Mouse (Mus musculus) Patski (cell line): ENCODE results near the gene Dok5. TPM values are rescaled to one million over a fixed set of nuclear protein-coding genes. Genes with fewer than 3 reads are reported as not detected.
A peak's percentile ranks its signal among the peaks of the same experiment; 100 is the strongest.

ENCODE experiments used
- ATAC-seq: fragments of 100-300 bp; one replicate; pipeline ENCODE4 v1.8.0; 2021
- CTCF ChIA-PET: fragments of 350-600 bp; sonication (Branson Sonifier 250); formaldehyde crosslinking; loops from one replicate; lab custom pipeline; 2022; ENCODE audit warnings: inconsistent platforms; lab: Charles Lee
- POLR2A ChIA-PET: fragments of 350-600 bp; sonication (Branson Sonifier 250); formaldehyde crosslinking; loops from one replicate; lab custom pipeline; 2022; ENCODE audit warnings: antibody characterized with exemption, inconsistent platforms; lab: Charles Lee
- DNase-seq: peaks from one replicate; pipeline ENCODE4 v3.0.0-alpha.2; 2011; ENCODE audit warnings: low read depth, low spot score
- H3K27me3 ChIP-seq: fragments of 371-371 bp; one replicate; pipeline ENCODE4 v1.5.1; 2021
- CTCF ChIP-seq: fragments of 100-300 bp; IDR thresholded peaks from one replicate; pipeline ENCODE4 v1.5.1; 2021
- in situ Hi-C: fragments of 300-500 bp; cut with MboI; formaldehyde crosslinking; loops from 3 replicates; pipeline ENCODE4 v1.11.1; 2018; ENCODE audit warnings: low pct_unique_long_range_greater_than_20kb, mixed read lengths
- polyA plus RNA-seq: library from polyadenylated mRNA; unstranded; gene quantifications from one replicate; pipeline ENCODE4 v1.2.3, GENCODE M21; 2021

Gene Dok5
- polyA plus RNA-seq, 1 experiment from 2014 or later, result not detected

DNA sequence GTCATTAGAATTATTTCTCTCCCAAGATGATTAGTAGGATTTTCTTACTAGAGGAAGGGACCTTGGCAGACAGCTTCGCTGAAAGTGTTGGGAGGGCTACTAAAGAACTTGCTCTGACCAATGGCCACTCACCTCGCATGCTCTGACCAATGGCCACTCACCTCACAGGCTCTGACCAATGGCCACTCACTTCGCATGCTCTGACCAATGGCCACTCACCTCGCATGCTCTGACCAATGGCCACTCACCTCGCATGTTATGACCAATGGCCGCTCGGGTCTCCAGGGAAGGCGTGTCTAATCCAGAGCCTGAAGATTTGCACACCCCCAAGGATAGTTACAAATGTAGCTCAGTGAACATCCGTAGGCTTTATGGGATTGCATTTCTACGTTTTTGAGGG lies 131.6 kb downstream of the Dok5 start:
- in situ Hi-C loops, result no loop called here
- ChIA-PET CTCF (no interaction called here), POLR2A (no interaction called here)
- no peak for DNase-seq
- TF ChIP-seq CTCF, result no peak
- no peaks in the 10 kb centered on the region for H3K27me3 ChIP-seq
- no peak for ATAC-seq

DNA sequence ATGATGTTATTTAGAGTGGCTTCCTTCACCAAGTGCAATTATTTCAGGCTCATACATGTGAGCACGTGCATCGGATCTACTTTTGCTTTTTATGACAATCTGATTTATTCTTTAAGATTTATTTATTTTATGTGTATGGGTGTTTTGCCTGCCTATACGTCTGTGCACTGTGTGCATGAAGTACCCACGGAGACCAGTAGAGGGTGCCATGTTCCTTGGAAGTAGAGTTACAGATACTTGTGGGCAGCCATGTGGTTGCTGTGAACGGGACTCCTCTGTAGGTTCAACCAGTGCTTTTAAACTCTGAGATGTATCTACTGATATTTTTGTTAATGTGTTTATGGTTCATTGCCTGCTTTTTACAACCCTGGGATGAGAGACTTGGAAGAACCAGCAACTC lies 132.4 kb downstream of the Dok5 start:
- CTCF ChIA-PET, result no interaction called here
- H3K27me3 ChIP-seq, result no peaks in the 10 kb centered on the region
- ATAC-seq (no peak), DNase-seq (no peak)
- in situ Hi-C loops, result no loop called here
- TF ChIP-seq CTCF, result no peak
- POLR2A ChIA-PET, result no interaction called here

DNA sequence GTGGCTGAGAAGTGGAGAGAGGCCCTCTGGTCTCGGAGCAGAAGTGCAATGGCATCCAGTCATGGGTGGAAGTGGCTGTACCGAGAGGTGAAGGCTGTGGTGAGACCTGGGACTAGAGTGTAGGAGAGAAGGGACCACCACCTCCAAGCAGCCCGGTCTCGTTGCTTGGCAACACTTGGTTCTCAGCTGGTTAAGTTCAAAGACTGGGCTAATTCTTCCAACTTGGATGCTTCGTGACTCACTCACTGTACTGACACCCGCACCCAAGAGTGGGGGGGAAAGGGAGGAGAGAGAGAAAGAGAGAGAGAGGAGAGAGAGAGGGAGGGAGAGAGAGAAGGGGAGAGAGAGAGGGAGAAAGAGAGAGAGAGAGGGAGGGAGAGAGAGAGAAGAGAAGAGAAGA lies 133.2 kb downstream of the Dok5 start:
- POLR2A ChIA-PET, result no interaction called here
- CTCF ChIA-PET, result no interaction called here
- ATAC-seq (no peak), DNase-seq (no peak)
- H3K27me3 ChIP-seq, result no peaks in the 10 kb centered on the region
- in situ Hi-C loops, result no loop called here
- no peak for TF ChIP-seq CTCF

DNA sequence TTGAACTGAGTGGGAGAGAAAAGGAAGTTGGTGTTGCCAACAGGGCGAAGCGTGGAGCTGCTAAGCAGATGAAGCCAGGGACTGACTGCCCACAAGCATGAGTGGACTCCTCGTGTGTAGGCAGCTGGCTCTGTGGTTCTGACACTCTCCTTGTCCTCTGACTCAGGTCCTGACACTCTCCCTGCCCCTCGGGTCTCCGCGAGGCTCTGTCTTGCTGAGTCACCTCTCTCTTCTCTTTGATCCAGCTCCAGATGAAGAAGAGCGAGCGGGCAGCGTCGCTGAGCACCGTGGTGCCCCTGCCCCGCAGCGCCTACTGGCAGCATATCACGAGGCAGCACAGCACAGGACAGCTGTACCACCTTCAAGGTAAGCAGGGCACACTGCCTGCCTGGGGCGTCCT lies 139.0 kb downstream of the Dok5 start:
- no peak for TF ChIP-seq CTCF
- DNase-seq (no peak), ATAC-seq (peak; percentile 21)
- in situ Hi-C loops, result loop anchor here (5.0 to 10.0 kb wide), 2 partner anchors 348 to 1344 kb away; no protein-coding TSS in a partner anchor
- ChIA-PET CTCF (no interaction called here), POLR2A (no interaction called here)
- H3K27me3 ChIP-seq, result no peaks in the 10 kb centered on the region

DNA sequence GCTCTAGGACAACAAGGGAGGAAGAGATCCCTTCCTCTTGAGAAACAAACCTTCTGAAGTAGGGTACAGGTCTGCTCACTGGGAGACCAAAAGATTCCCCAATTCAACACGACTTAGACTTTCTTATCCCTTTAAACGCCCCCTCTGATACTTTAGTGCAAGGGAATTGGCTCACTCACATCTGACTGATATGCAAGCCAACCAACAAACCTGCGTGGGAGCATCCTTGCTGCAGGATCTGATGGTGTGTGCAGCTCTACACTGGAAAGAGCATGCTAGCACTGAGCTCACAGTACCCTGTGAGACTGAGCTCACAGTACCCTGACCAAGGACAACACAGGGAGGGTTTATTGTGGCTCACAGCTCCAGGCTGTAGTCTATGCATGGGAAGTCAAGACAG lies 139.9 kb downstream of the Dok5 start:
- H3K27me3 ChIP-seq, result no peaks in the 10 kb centered on the region
- ChIA-PET CTCF (no interaction called here), POLR2A (no interaction called here)
- in situ Hi-C loops, result loop anchor here (5.0 to 10.0 kb wide), 2 partner anchors 349 to 1343 kb away; no protein-coding TSS in a partner anchor
- ATAC-seq (no peak), DNase-seq (no peak)
- TF ChIP-seq CTCF, result no peak

DNA sequence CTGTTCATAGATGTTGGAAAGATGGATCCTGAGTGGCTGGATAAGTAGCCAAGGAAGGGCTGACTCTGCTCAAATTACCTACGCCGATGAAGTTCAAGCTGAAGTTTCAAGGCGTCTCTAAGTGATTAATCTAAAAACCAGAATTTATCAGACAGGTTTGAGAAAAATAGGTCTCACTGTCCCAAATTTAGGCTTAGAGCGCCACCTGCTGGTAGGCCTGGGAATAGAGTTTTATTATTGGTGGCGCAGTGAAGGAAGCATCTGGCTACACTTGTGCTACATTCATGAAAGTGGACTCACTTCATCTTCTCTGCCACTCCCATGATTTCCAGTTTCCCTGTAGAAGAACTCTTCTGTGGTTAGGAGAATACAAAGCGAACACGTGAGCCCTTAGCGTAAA lies 141.8 kb downstream of the Dok5 start:
- H3K27me3 ChIP-seq, result no peaks in the 10 kb centered on the region
- peak; percentile 76 for TF ChIP-seq CTCF
- POLR2A ChIA-PET, result no interaction called here
- CTCF ChIA-PET, result interaction anchor here (0.8 to 2.4 kb wide), 4 partner anchors 21 to 355 kb away, joined by 3 to 10 read pairs (median 4); no protein-coding TSS in a partner anchor
- in situ Hi-C loops, result loop anchor here (5.0 to 10.0 kb wide), 2 partner anchors 351 to 1341 kb away; no protein-coding TSS in a partner anchor
- ATAC-seq (no peak), DNase-seq (peak; percentile 1)

DNA sequence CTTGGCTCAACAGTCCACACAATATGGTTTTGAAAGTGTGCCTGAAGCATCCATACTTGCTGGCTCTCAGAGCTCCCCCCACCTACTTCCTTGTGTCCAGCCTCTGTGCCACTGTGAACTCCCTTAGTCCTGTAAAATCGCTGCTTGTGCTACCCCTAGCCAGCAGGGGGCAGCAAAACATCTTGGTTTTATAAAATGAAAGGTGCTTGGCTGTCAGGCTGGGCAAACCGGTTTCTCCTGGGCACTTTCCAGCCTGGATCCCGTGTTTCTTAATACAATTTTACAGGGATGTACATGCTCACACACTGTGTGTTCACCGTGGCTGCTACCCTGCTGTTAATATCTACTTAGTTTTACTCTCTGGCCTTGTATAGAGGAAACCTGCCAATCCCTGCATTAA lies 145.9 kb downstream of the Dok5 start:
- POLR2A ChIA-PET, result no interaction called here
- in situ Hi-C loops, result loop anchor here (10.0 kb wide), 1 partner anchor 1337 kb away; no protein-coding TSS in a partner anchor
- CTCF ChIA-PET, result interaction anchor here (0.9 to 1.6 kb wide), 5 partner anchors 357 to 1344 kb away, joined by 3 to 4 read pairs (median 3); no protein-coding TSS in a partner anchor
- ATAC-seq (peak; percentile 86), DNase-seq (peak; percentile 3)
- peak; percentile 87 for TF ChIP-seq CTCF
- H3K27me3 ChIP-seq, result peaks cover 1% of the 10 kb centered on the region

DNA sequence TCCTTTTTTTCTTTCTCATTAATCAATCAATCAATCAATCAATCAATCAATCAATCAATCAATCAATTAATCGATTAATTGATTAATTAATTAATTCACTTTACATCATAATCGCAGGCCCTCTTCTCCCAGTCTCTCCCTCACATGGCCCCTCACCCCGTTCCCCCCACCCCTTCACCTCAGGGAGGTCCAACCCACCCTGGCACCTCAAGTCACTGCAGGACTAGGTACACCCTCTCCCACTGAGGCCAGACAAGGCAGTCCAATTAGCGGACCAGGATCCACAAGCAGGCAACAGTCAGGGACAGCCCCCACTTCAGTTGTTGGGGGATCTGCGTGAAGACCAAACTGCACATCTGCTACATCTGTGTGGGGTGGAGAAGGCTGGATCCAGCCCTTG lies 146.3 kb downstream of the Dok5 start:
- in situ Hi-C loops, result loop anchor here (10.0 kb wide), 1 partner anchor 1337 kb away; no protein-coding TSS in a partner anchor
- no peak for ATAC-seq
- peaks cover 6% of the 10 kb centered on the region for H3K27me3 ChIP-seq
- ChIA-PET CTCF (no interaction called here), POLR2A (interaction anchor here (0.5 kb wide), 1 partner anchor 67 kb away, joined by 3 read pairs; no protein-coding TSS in a partner anchor)
- no peak for TF ChIP-seq CTCF
- DNase-seq, result no peak

DNA sequence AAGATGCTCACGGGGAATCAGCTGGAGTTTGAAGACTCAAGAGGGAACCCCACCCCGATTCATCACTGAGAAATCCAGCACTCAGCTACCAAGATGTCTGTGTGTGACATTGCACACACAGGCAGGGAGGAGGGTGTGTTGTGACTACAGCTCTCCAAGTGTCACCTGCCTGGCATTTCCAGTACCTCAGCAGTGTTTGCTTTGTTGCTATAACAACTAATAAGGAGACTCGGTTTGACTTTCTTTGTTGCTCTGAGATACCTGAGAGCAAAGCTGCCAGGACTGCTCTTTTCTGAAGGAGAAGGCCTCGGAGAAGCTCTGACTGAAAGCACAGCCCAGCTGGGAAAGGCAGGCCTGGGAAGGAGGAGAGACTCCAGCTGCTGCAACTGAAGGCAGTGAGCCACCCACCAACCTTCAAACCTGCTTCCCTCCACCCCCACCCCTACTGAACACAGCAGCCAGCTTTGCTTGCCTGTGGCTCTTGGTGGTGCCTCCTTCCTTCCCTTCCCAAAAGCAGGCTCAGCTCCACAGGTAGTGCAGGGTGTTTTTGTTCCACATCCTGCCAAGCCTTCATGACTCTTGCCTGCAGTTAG lies 152.7 kb downstream of the Dok5 start:
- DNase-seq (no peak), ATAC-seq (no peak)
- POLR2A ChIA-PET, result no interaction called here
- H3K27me3 ChIP-seq, result peaks cover 6% of the 10 kb centered on the region
- CTCF ChIA-PET, result interaction anchor here (1.2 kb wide), 1 partner anchor 12 kb away, joined by 3 read pairs; no protein-coding TSS in a partner anchor
- in situ Hi-C loops, result no loop called here
- no peak for TF ChIP-seq CTCF

DNA sequence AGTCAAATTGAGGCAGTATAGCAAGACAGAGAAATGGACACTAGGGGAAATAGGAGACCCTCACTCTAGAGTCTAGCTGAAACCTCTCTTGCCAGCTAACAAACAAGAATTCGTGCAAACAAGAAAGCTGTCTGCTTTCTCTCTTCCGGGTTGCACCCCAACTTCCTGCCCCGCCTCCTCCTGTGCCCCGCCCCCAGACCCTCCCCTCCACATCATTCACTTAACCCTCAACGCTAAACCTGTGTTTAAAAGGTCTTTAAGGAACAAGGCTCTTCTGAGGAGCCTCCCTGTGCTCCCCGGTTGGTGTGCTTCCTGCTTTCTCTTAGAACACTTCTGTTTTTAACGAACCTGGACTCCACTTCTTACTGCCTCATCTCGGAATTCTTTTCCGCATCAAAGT lies 156.4 kb downstream of the Dok5 start:
- no peak for ATAC-seq
- CTCF ChIA-PET, result interaction anchor here (0.8 kb wide), 1 partner anchor 291 kb away, joined by 3 read pairs; no protein-coding TSS in a partner anchor
- TF ChIP-seq CTCF, result no peak
- no peaks in the 10 kb centered on the region for H3K27me3 ChIP-seq
- POLR2A ChIA-PET, result no interaction called here
- in situ Hi-C loops, result no loop called here
- no peak for DNase-seq

DNA sequence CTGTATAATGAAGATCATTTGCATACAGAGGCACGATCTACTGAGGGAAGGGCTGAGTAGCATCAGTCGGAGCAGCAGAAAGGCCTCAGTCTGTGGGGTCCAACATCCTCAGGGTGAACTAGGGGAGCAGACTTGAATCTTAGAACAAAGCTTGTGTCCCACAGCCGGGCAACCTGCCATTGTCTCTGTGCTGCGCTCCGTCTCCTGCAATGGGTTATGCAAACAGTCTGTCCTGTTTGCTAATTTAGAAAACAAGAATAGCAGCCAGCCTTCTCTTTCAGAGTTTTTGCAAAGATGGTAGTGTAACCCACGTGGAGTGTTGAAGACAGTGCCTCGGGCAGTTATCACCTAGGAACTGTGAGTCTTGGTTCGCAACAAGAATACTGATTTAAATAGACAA lies 163.5 kb downstream of the Dok5 start:
- ChIA-PET POLR2A (no interaction called here), CTCF (interaction anchor here (1.1 kb wide), 1 partner anchor 22 kb away, joined by 3 read pairs; no protein-coding TSS in a partner anchor)
- H3K27me3 ChIP-seq, result no peaks in the 10 kb centered on the region
- in situ Hi-C loops, result no loop called here
- DNase-seq (no peak), ATAC-seq (no peak)
- no peak for TF ChIP-seq CTCF
